Mouse (Mus musculus) heart, postnatal 0 days (tissue): Measurements from ENCODE around the gene Ganc.

Experiments used
- CTCF ChIP-seq: IDR thresholded peaks from 2 replicates; pipeline ENCODE4 v1.5.1; 2016; ENCODE audit warnings: antibody characterized with exemption, control low read depth, low read depth
- EP300 ChIP-seq: IDR thresholded peaks from 2 replicates; pipeline ENCODE4 v1.6.1; 2016; ENCODE audit warnings: antibody characterized with exemption, low read depth

GRCm38 (mm10) chr2:120476277-120477087 lies 72.8 kb downstream of the Ganc start:
- TF ChIP-seq CTCF: no peak
- no peak for TF ChIP-seq EP300
